Mouse (Mus musculus) 416B (cell line): ENCODE measurements around the gene Dytn.

Source experiments
- DNase-seq: peaks from one replicate; pipeline ENCODE4 v3.0.0; 2011; ENCODE audit warnings: low read depth

The Dytn gene

GRCm38 (mm10) chr1:63576803-63577202 lies 109.9 kb downstream of the Dytn start:
- DNase-seq: no peak

GRCm38 (mm10) chr1:63573864-63574611 lies 112.7 kb downstream of the Dytn start:
- no peak for DNase-seq

DNA sequence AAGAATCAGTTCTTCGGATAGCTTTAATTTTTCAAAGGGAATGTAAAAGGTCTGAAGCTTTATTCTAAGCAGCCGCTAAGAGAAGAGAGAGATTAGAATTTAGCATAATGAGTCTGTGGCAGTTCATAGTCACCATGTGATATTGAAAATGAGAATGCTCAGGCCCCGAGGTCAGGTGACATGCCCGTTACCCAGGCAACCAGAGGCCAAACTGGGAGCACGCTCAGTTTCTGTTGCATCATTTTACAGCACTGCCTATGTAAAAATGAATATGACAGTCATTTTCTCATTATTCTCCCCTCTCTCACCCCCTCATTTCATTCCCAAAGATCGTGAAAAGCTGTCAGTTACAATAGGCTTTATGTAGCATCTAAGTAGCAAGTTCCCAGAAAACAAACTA lies 113.3 kb downstream of the Dytn start:
- DNase-seq: no peak
